Mouse (Mus musculus) myocyte (in vitro differentiated cells): ENCODE results near the gene Xylb. TPM values are rescaled to one million over a fixed set of nuclear protein-coding genes. Genes with fewer than 3 reads are reported as not detected.

Experiments
- H3K27me3 ChIP-seq: one replicate; pipeline ENCODE4 v1.6.1; 2011; ENCODE audit not compliant: control insufficient read depth, insufficient read depth, insufficient read length
- H3K36me3 ChIP-seq: one replicate; pipeline ENCODE4 v1.6.1; 2011; ENCODE audit not compliant: control insufficient read depth, insufficient read depth
- H3K4me2 ChIP-seq: one replicate; pipeline ENCODE4 v1.6.1; 2011; ENCODE audit warnings: low read depth, control low read depth
- H3K4me3 ChIP-seq: one replicate; pipeline ENCODE4 v1.5.1; 2011; ENCODE audit warnings: mild to moderate bottlenecking, control low read depth, moderate library complexity
- H3K79me2 ChIP-seq: one replicate; pipeline ENCODE4 v1.6.1; 2011; ENCODE audit not compliant: control insufficient read depth, insufficient read depth
- H3ac ChIP-seq: one replicate; pipeline ENCODE4 v1.6.1; 2011; ENCODE audit not compliant: control insufficient read depth, insufficient read length
- CEBPB ChIP-seq: IDR thresholded peaks from 2 replicates; pipeline ENCODE4 v1.6.1; 2011; ENCODE audit warnings: mild to moderate bottlenecking, moderate library complexity; ENCODE audit not compliant: poor library complexity, insufficient read depth, severe bottlenecking
- E2F4 ChIP-seq: IDR thresholded peaks from one replicate; pipeline ENCODE4 v1.6.1; 2011; ENCODE audit warnings: mild to moderate bottlenecking, control low read depth, moderate library complexity; ENCODE audit not compliant: insufficient read depth
- MAX ChIP-seq: IDR thresholded peaks from one replicate; pipeline ENCODE4 v1.6.1; 2011; ENCODE audit warnings: low read depth, mild to moderate bottlenecking, control low read depth
- MYOD1 ChIP-seq, 3 experiments: IDR thresholded peaks; one replicate each; pipeline ENCODE4 v1.6.1; 2011; ENCODE audit warnings: control low read depth in 2 of 3, low read depth in 2 of 3, mild to moderate bottlenecking in 2 of 3, moderate library complexity in 1 of 3; ENCODE audit not compliant: insufficient read length in 2 of 3, control insufficient read depth in 1 of 3
- MYOG ChIP-seq, 3 experiments: IDR thresholded peaks; one replicate each; pipeline ENCODE4 v1.6.1; 2011; ENCODE audit warnings: control low read depth in 2 of 3, low read depth in 2 of 3, mild to moderate bottlenecking in 2 of 3; ENCODE audit not compliant: insufficient read length in 2 of 3, control insufficient read depth in 1 of 3, insufficient read depth in 1 of 3
- POLR2A ChIP-seq: IDR thresholded peaks from one replicate; pipeline ENCODE4 v1.6.1; 2011; ENCODE audit warnings: low read depth, mild to moderate bottlenecking, control low read depth, moderate library complexity; ENCODE audit not compliant: insufficient read length
- POLR2AphosphoS2 ChIP-seq: IDR thresholded peaks from one replicate; pipeline ENCODE4 v1.6.1; 2011; ENCODE audit warnings: low read depth, control low read depth; ENCODE audit not compliant: insufficient read length
- REST ChIP-seq: IDR thresholded peaks from one replicate; pipeline ENCODE4 v1.6.1; 2011; ENCODE audit warnings: mild to moderate bottlenecking, control low read depth, moderate library complexity; ENCODE audit not compliant: insufficient read depth, insufficient read length
- SRF ChIP-seq: IDR thresholded peaks from one replicate; pipeline ENCODE4 v1.6.1; 2011; ENCODE audit warnings: low read depth; ENCODE audit not compliant: control insufficient read depth, insufficient read length
- TCF12 ChIP-seq: IDR thresholded peaks from one replicate; pipeline ENCODE4 v1.6.1; 2011; ENCODE audit warnings: mild to moderate bottlenecking, control low read depth; ENCODE audit not compliant: poor library complexity, insufficient read depth, severe bottlenecking
- TCF3 ChIP-seq: IDR thresholded peaks from one replicate; pipeline ENCODE4 v1.6.1; 2011; ENCODE audit warnings: low read depth, control low read depth; ENCODE audit not compliant: insufficient read length
- USF1 ChIP-seq: IDR thresholded peaks from one replicate; pipeline ENCODE4 v1.6.1; 2011; ENCODE audit warnings: low read depth, mild to moderate bottlenecking, control low read depth, moderate library complexity
- polyA plus RNA-seq: library from polyadenylated mRNA; unstranded; fragments of >200 nt; fragmentation: generic; extraction: Trizol; gene quantifications from one replicate; pipeline ENCODE4 v1.2.1, GENCODE M21; 2012; ENCODE audit warnings: missing spikeins

Gene Xylb
- polyA plus RNA-seq, 1 experiment: 1.7 TPM

DNA sequence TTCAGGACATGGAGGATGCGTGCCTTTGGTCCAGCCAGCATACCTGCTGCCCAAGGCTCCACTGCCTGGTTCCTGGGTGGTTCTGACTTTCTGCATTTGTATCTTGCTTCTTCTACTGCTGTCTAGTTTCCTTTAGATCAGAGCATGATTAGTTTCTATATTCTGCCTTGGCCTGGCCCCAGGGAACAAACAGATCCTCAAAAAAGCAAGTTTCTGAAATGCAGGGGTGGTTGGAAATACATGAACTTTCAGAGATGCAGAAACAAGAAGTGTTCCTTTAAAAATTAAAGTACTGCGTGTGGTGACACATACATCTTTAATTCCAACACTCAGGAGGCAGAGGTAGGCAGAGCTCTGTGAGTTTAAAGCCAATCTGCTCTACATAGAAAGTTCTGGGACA lies 22.3 kb upstream of the Xylb start:
- Histone ChIP-seq H3ac (no peak overlapping the region), H3K4me3 (no peak overlapping the region), H3K79me2 (peaks cover 7% of the 10 kb centered on the region), H3K4me2 (no peak overlapping the region), H3K36me3 (no peaks in the 10 kb centered on the region), H3K27me3 (no peaks in the 10 kb centered on the region)
- TF ChIP-seq MYOG (IDR thresholded peaks at IDR 0.05; ENCODE audit: control insufficient read depth in 1 of 3, insufficient read depth in 1 of 3, insufficient read length in 2 of 3, low read depth in 2 of 3) (no peak), USF1 (no peak), MAX (no peak), TCF3 (no peak), REST (no peak), SRF (no peak), POLR2A (no peak), TCF12 (no peak), MYOD1 (IDR thresholded peaks at IDR 0.05; ENCODE audit: control insufficient read depth in 1 of 3, insufficient read length in 2 of 3, low read depth in 2 of 3) (no peak), CEBPB (no peak), E2F4 (no peak), POLR2AphosphoS2 (no peak)

DNA sequence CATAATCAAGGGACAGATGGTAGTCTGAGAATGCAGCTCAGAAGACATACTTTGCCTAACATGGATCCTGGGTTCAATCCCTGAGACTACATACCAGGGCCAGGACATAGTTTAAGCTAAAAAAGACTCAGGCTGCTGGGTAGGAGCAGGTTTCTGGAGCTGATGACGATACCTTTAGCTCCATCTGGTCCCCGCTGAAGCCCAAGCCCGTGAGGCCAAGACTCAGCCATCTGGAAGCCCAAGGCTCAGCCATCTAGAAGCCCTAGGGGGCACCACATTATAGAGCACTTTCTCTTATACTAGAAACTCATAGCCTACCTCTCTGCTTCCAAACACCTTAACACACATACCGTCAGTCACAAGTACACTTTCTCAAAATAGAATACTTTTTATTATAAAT lies 21.6 kb upstream of the Xylb start:
- Histone ChIP-seq H3K27me3 (no peaks in the 10 kb centered on the region), H3K4me3 (no peak overlapping the region), H3K79me2 (peaks cover 7% of the 10 kb centered on the region), H3ac (no peak overlapping the region), H3K4me2 (no peak overlapping the region), H3K36me3 (no peaks in the 10 kb centered on the region)
- TF ChIP-seq MAX: no peak

DNA sequence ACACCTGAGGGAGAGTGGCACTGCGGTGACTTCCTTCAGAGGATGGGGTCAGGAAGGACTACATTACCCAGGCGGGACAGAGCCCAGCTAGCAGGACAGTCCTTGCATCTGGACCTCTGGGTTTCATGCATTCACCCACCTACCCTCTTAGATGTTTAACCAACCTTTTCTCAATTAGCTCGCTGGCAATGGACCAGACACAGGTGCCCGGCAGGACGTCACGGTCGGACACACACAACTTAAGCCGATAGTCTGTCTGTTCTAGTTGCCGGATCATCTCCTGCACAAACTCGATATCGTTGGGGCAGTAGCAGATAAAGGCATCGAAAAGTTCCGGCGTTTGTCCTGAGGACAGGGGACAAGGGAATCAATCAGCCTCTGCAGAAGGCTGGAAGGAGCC lies 19.3 kb upstream of the Xylb start:
- H3ac ChIP-seq: no peak overlapping the region
- TF ChIP-seq USF1 (no peak), CEBPB (no peak)
- peaks cover 7% of the 10 kb centered on the region for H3K79me2 ChIP-seq
- H3K27me3 ChIP-seq: no peaks in the 10 kb centered on the region
- no peak overlapping the region for H3K4me2 ChIP-seq
- no peak overlapping the region for H3K4me3 ChIP-seq
- H3K36me3 ChIP-seq: peaks cover 2% of the 10 kb centered on the region

DNA sequence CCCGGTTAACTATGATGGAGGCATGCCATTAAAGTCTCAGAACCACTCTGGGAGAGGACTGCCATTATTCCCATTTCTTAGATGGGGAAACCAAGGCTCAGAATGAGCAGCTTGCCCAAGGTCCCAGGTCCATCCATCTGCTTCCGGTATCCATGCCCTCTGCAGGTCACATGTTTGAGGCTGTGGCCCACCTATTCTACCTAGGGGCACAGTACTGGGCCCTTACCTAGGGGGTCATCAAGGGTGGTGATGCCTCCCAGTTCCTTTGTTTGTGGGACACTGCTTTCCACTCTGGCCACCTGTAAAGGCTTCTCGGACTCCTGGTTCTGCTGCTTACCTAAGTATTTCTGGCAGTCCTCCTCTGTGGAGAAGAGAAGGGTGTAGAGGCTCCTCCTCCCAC lies 18.8 kb upstream of the Xylb start:
- H3K4me3 ChIP-seq: no peak overlapping the region
- no peak overlapping the region for H3ac ChIP-seq
- no peaks in the 10 kb centered on the region for H3K27me3 ChIP-seq
- H3K4me2 ChIP-seq: no peak overlapping the region
- no peak for TF ChIP-seq REST
- TF ChIP-seq MYOG (IDR thresholded peaks at IDR 0.05; ENCODE audit: control insufficient read depth in 1 of 3, insufficient read depth in 1 of 3, insufficient read length in 2 of 3, low read depth in 2 of 3): no peak
- no peak for TF ChIP-seq SRF
- no peak for TF ChIP-seq CEBPB
- no peak for TF ChIP-seq POLR2AphosphoS2
- no peak for TF ChIP-seq MAX
- TF ChIP-seq TCF12: no peak
- TF ChIP-seq E2F4: no peak
- no peak for TF ChIP-seq POLR2A
- no peak for TF ChIP-seq MYOD1 (IDR thresholded peaks at IDR 0.05; ENCODE audit: control insufficient read depth in 1 of 3, insufficient read length in 2 of 3, low read depth in 2 of 3)
- no peak for TF ChIP-seq TCF3
- no peak for TF ChIP-seq USF1
- peaks cover 7% of the 10 kb centered on the region for H3K79me2 ChIP-seq
- H3K36me3 ChIP-seq: peaks cover 4% of the 10 kb centered on the region

DNA sequence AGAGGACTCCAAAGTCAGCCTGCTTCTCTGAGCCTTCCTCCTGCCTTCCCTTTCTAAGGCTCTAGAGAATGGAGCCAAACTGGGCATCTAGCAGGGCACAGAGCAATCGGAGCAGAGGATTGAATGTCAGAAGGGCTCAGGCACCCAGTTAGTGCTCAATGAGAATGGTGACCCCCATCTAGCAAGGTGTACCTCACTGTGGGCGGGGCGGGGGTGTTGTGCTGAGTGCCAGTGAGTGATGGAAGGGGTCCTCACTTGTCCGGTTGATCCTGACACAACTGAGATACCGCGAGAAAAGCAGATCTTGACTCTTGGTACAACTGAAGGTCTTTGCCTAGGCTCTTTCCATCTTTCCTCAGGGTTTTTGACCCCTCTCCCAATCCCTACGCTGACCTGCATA lies 18.1 kb upstream of the Xylb start:
- Histone ChIP-seq H3K36me3 (peaks cover 4% of the 10 kb centered on the region), H3K4me2 (peak overlapping the region; percentile 83), H3K27me3 (no peaks in the 10 kb centered on the region), H3K79me2 (peaks cover 7% of the 10 kb centered on the region), H3ac (peak overlapping the region; percentile 52), H3K4me3 (peak overlapping the region; percentile 39)
- TF ChIP-seq E2F4: no peak
- TF ChIP-seq SRF: no peak
- TF ChIP-seq REST: no peak
- no peak for TF ChIP-seq MYOG (IDR thresholded peaks at IDR 0.05; ENCODE audit: control insufficient read depth in 1 of 3, insufficient read depth in 1 of 3, insufficient read length in 2 of 3, low read depth in 2 of 3)
- TF ChIP-seq TCF3: no peak
- no peak for TF ChIP-seq MYOD1 (IDR thresholded peaks at IDR 0.05; ENCODE audit: control insufficient read depth in 1 of 3, insufficient read length in 2 of 3, low read depth in 2 of 3)
